Mouse (Mus musculus): ENCODE results near the gene Apon.
"Not testable (repeated sequence)": the region's sequence is repeated elsewhere in the genome, so short reads cannot be mapped to it uniquely, and the experiment has no call there.

Apon gene

DNA sequence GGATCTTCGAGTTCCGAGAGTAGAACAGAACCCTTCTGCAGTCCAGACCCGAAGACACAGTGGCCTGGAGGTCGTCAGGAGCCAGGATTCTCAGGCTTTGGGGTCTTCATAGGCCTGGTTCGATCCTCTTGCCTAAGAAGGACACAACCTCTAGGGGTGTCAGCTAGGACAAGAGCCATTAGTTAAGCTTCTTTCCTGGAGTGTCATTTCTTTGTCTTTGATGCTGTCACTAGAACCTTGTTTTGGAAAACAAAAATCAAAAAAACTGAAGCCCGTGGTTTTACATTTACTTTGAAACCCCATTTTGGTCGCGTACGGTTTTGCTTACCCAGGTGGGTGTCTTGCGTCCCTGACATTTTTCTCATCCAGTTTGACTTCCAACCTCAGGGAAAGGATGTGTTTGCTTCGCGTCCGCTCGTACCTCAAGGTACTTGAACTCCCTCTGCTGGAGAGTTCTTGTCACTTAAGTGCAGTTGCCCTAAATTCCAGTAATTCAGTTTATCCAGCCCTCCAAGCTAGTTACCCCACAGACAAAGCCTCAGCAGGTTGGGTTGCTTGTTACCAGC is 21.4 kb upstream of the Apon start:
- DNase-seq (ENCODE audit: low read depth), result peak; percentile 31

DNA sequence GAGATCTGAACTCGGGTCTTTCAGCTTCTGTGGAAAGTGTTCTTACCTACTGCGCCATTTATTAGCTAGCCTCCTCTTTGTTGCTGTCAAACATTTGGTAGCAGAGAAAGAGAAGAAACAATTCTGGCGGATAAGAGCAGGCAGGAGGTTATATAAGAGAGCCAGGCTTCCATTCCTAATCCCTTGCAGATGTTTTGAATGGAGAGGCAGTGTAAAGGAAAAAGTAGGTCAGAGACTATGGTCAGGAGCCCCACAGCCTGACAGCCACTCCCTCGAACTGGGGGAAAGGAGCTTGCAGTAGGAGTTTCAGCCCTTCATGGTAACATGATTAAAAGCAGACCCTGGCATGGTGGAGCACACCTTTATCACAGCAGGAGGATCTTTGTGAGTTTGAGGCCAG is 17.6 kb upstream of the Apon start:
- no peak for DNase-seq (ENCODE audit: low read depth)

DNA sequence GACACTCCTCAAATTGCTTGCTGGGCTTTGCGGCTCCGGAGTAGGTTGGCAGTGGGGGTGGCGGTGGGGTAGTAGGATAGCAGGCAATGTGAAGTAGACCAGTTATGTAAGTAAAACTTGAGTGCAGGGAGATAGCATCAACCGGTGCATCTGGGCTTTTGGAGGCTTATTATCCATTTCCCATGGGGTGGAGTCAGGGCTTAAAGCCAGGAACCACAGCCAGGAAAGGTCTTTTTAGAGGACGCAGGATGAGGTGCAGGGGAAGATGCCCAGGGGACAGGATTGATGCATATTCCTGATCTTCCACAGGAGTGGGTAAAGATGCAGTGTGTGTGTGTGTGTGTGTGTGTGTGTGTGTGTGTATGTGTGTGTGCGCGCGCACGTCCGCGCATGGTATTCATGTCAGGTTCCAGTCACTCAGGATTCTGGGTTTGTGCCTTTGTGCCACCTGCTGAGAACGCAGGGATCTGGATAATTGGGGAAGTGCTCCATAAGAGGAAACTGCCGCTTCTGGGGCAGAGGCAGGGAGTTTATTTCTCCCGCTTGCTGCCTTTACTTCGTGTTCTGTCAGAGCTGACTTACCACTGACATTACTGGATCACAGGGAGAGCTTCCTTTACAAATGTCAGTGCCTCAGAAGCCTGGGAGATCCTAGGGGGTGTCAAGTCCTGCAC is 16.0 kb upstream of the Apon start:
- no peak for DNase-seq (ENCODE audit: low read depth)

DNA sequence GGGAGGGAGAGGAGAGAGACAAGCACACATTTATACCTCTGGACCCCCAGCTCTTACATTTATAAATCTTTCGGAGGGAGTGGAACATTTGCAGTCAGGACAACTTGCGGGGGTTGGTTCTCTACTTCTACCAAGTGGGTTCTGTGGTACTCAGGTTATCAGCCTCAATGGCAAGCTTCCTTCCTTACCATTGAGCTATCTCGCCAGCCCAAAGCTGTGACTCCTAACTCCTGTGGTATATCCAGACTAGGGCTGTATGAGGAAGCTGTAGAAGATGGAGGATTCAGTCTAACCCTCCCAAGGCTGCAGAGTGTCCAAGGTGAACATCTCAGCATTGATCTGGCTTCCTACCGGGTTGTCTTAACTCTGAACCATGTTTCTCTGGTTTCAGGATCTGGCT is 14.8 kb upstream of the Apon start:
- no peak for DNase-seq (ENCODE audit: low read depth)

DNA sequence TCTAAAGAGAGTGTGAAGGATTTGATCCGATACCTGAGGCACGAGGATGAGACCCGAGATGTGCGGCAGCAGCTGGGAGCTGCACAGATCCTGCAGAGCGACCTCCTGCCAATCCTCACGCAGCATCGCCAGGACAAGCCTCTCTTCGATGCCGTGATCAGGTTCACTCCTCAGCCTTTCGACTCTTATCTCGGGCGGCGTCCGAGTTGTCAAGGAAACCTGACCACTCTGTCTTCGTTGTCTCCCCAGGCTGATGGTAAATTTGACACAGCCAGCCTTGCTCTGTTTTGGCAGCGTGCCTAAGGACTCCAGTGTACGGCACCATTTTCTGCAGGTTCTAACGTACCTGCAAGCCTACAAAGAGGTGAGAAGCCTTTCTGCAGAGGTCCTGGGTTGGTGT is 13.8 kb upstream of the Apon start:
- no peak for DNase-seq (ENCODE audit: low read depth)

DNA sequence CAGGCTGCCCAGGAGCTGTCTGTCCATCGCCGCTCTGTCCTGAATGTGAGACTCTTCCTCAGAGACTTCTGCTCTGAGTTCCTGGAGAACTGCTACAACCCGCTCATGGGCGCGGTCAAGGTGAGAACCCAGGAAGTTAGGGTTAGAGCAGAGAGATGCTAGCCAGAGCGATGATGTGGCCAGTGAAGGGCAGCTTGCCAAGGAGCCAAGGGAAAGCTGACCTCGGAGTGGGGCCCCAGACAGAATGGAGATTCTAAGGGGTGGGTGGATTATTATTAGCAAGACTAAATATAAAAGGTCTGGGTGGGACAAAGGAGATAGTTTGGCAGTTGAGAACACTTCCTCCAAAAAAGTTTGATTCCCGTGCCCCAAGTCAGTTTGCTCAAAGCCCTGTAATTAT is 10.6 kb upstream of the Apon start:
- DNase-seq (ENCODE audit: low read depth), result no peak

DNA sequence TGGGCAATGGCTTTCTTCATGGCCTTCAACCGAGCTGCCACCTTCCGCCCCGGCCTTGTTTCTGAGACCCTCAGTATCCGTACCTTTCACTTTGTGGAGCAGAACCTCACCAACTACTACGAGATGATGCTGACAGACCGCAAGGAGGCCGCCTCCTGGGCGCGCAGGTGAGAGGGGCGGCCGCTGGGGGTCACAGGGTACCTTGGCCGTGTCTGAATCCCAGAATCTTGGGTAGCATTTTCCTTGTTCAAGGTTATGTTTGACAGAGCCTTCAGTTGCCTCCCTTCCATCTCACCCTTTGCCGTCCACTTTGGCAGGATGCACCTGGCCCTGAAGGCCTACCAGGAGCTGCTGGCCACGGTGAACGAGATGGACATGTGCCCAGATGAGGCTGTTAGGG is 9.8 kb upstream of the Apon start:
- no peak for DNase-seq (ENCODE audit: low read depth)

DNA sequence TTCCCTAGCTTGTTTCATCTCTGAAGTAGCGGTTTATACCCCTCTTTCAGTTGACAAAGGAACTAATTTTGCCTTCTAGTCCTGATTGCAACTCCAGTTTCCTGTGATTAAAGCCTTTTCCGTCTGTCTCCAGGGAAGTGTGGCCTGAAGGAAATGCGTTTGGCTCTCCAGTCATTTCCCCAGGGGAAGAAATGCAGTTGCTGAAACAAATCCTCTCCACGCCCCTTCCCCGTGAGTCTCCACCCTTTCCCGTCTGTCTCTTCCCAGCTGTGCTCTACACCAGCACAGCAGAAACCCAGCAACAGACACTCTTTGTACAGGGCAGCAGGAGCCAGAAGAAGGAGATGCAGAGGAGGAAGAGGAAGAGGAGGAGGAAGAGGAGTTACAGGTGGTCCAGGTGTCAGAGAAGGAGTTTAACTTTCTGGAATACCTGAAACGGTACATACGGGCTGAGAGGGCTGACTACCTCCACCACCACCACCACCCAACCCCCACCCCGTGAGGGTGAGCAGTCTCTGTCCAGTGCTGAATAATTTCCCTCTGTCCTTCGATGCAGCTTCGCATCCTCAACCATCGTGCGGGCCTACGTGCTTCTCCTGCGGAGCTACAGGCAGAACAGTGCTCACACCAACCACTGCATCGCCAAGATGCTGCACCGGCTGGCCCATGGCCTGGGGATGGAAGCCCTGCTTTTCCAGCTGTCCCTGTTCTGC is 6.7 kb upstream of the Apon start:
- no peak for DNase-seq (ENCODE audit: low read depth)

DNA sequence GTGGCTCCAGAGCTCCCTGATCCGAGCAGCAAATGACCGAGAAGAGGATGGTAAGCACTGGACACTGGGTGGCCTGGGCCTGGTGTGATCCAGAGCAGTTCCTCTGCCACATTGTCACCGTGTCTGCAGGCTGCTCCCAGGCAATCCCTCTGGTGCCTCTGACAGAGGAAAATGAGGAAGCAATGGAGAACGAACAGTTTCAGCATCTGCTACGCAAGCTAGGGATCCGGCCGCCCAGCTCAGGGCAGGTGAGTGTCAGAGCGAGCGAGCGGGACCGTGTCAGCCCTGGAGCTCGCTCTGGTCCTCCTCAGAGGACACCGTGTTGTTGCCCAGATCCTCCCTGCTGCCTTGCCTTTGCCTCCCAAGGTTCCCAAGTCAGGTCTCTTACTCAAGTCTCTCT is 3.3 kb upstream of the Apon start:
- DNase-seq (ENCODE audit: low read depth), result no peak

DNA sequence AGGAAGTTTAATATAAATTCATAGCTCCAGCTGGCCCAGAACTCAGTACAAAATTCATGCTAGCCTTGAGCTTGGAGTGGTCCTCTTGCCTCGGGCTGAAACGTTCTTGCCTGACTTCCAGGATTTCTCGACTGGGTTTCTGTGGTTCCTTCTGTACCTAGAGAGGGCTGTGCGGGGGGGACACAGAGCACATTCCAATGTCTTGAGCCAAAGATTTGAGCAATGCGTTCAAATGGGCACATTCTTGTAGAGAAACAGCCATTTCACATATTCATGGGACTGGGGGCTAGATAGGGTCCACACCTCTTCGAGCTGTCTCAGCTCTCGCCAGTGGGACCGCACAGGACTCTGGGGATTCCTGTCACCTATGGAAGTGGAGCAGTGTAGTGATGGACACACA is 2.0 kb downstream of the Apon start:
- DNase-seq (ENCODE audit: low read depth), result no peak

DNA sequence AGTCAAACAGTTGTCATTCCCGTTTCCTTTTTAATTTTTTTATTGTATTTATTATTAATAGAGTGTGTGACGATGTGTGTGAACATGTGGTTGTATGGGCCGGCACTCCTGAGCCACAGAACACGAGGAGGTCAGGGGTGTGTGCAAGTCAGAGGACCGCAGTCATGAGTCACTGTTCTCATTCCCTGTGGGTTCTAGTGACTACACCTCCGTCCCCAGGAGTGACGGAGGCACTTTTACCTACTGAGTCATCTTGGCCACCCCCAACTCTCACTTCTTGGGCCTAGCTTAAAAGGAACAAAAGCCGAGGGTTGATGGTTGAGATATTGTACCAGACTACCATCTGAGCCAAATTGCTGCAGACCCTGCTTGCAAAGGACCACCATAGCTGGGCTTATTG is 2.4 kb downstream of the Apon start:
- no peak for DNase-seq (ENCODE audit: low read depth)

DNA sequence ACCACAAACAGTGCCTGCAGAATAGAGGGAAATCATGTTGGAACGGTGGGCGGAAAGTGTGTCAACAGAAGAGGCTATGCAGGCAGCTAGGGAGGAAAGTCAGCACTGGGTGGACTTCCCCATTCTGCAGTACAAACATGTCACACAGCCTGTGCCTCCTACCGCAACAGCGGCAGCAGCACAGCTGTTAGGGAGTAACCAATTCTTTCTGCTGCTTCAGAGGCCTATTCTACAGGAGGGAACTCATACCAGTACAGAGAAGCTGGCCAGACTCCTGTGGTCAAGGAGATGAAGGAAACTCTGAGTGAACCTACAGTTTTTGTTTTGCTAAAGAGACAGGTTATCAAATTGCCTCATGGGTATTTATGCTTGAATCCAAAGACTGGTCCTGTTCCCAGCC is 5.1 kb downstream of the Apon start:
- DNase-seq (ENCODE audit: low read depth), result no peak

DNA sequence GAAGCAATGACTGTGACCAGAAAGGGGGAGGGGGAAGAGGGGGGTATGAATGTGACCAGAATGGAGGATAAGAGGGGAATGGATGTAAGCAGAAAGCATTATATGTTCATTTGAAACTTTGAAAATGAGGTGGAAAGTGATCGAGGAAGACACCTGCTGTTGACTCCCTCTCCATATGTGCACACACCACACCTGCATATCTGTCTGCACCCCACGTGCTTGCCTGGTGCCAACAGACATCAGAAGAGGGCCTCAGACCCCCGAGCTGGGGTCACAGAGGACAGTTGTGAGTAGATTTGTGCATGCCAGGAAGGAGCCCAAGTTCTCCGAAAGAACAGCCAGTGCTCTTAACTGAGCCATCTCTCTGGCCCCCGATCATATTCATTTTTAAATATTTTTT is 6.0 kb downstream of the Apon start:
- DNase-seq (ENCODE audit: low read depth), result no peak

DNA sequence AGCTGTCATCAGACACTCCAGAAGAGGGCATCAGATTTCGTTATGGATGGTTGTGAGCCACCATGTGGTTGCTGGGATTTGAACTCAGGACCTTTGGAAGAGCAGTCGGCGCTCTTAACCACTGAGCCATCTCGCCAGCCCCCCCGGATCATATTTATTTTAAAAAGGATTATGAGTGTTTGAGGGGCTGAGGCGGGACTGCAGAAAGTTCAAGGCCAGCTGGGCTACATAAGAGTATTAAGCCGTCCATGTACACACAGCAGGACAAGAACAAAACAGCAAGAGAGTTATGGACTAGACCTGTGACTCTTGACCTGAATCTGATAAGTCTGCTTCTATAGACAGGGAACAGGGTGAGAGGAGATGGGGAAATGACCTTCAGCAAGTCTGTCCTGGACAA is 6.5 kb downstream of the Apon start:
- DNase-seq (ENCODE audit: low read depth), result not testable (repeated sequence)

DNA sequence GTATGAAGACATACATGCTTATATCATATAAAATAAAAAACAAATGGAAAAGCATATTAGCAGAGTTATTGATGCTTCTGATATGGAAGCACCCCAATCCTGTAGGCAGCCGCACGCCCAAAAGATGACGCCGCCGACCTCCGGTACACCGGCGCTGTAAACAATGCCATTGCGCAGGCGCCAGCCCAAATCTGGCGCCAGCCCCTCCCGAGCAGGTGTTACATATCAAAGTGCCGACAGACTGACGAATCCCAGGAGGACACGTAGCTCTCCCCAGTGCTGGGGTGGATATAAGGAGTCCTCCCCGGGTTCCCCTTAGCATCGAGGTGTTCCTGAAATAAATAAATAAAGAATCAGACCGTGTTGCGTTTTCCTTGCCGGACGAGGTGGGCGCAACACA is 8.4 kb downstream of the Apon start:
- DNase-seq (ENCODE audit: low read depth), result no peak

DNA sequence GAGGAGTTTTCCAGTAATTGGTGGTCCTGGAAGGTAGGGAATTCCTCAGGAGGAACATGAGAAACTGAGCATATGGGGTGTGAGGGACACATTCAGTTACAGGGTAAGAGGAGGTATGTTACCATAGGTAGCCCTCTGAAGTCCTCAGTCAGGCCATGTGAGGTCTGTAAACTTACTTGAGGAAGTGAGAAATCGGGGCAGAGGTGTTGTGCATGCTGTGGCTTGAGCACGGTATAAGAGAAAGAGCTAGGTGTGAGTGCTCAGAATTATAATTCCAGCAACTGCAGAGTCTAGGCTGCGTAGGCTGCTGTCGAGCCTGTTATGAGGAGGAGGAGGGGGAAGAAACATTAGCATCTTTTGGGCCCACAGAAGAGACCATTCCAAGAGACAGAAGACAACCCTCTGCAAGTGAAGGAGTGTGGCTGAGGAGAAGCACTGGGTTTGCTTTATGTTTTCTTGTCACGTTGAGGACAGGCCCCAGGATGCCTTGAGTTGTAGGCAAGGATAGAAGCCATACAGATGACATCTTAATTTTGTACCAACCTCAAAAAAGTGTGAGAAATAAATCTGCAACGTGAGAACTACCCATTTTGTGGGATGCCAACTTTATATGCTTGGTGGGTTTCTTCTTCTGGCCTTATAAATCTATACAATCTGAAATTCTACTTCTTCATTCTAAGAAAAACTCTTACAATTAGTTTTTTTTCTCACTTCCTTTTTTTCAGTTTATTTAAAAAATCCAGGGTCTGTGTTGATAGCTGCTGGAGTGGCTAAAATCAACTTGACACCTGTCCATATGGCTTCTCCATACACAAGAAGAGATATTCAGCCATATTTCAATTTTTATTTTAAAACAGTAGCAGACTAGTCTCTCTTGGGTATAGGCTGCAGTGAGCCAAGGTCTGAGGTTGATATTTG is 9.8 kb downstream of the Apon start:
- DNase-seq (ENCODE audit: low read depth), result no peak

DNA sequence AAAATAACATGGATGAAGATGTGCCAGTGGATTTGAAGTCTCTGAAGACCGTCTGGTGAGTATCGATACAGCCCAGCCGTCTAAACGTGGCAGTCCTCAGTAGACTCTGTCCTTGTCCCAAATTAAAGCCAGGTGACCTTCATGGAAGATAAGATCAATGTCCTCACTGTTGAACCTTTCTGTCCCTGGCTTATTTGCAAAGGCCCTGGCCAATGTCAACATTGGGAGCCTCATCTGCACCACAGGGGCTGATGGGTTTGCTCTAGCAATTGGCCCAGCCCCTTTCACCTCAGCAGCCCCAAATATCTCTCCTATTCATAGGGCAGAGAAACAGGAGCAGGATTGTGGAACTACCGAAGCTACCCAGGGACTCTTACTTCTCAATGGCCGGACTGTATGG is 14.5 kb downstream of the Apon start, which contains the start of gene Apof:
Gene Apof, plus strand, starts transcription at position 301 of the 400 bp plus-strand sequence.
- no peak for DNase-seq (ENCODE audit: low read depth)

DNA sequence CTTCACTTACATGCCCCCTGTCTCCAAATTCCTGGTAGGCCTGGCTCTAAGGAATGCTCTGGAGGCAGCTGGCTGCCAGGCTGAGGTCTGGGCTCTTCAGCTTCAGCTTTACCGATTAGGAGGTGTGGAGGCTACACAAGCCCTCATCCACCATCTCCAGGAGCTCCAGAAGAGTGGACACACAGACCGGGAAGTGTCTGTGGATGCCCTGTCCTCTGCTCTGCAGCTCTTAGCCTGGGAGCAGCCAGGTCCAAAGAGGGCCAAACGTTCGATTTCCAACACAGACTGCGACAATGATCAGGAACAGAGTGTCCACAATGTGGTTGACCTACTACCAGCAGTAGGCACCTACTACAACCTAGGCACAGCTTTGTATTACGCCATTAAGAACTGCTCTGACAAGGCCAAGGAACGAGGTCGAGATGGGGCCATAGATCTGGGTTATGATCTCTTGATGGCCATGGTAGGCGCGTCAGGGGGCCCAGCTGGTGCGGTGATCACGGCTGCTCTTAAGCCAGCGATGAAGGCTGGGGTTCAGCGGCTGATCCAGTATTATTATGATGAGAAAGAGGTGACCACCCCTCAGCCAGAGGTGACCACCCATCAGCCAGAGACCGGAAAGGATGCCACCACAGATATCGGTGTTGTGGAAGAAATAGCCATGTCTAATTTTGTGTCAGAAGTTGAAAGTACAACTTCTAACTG is 15.5 kb downstream of the Apon start:
- DNase-seq (ENCODE audit: low read depth), result no peak

DNA sequence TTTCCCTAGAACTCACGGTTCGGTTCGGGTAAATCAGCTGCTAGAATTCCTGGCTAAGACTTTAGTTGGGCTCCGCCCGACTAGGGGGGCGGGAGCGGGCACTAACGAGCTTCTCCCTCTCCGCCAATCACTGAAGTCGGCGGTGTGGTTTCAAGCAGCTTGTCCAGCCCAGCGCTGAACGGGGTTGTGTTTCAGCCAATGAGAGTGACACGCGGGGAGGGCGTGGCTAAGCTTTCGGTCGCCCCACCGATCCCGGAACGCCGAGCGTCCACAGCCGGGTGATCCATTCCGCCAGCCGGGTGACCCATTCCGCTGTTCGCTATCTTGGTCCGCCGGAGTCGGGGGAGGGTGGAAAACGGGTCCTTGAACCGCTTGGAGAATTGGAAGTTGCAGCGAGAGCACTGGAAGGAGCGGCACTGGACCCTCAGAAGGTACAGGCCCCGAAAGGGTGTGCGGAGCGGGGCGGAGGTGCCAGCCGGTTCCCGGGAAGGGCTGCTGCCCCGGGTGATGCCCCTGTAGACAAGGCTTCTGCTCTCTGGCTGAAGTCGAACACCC is 16.5 kb downstream of the Apon start, which contains the start of gene Stat2:
Gene Stat2, plus strand, starts transcription at position 273 of the 555 bp plus-strand sequence.
- peak; percentile 99 for DNase-seq (ENCODE audit: low read depth)

DNA sequence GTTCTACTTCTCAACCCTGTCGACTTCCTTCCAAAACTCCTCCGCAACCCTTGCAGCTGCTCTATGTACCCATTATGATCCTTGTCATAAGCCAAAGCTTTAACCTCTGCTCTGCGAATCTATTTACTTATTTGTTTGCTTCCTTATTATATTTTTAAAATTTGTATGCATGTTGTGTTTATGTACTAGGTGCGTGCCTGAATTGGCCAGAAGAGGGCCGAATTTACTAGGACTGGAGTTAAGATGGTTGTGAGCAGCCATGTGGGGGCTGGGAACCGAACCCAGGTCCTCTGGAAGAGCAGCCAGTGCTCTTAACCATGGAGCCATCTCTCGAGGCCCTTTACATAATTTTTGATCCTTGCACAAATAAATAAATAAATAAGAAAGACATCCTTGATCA is 17.0 kb downstream of the Apon start:
- DNase-seq (ENCODE audit: low read depth), result no peak

DNA sequence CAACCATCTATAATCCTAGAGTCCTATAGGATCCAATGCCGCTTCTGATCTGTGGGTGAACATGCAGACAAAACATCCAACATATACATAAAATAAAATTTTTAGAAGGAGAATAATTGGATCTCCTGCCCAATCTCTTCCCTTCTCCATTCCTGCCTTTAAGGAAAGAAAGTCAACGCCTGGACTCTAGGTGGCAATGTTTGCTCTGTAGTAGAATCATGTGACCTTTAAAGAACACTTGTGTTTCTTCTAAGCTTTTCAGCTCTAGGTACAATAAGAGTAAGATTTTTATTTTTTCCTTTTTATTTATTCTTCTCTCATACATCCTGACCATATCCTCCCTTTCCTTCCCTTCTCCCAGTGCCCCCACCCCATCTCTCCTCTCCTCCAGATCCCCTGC is 18.0 kb downstream of the Apon start:
- no peak for DNase-seq (ENCODE audit: low read depth)
